ENCODE assay signal across 8 mouse cellular contexts in genomic region chr17:10317186-10317585, GRCm38 (mm10). TPM values are rescaled to one million over a fixed set of nuclear protein-coding genes. Genes with fewer than 3 reads are reported as not detected.
DNase-seq lines count a peak whose midpoint lies in the region; ATAC-seq lines count a peak whose summit lies in the region.

No protein-coding gene starts in this region.

- 4% methylated on average over 4 of the region's 4 CpGs for WGBS in embryonic facial prominence, embryonic 15.5 days
- WGBS in hindbrain, embryonic 12.5 days: 3% methylated on average over 4 of the region's 4 CpGs
- WGBS in liver, embryonic 11.5 days: 7% methylated on average over 4 of the region's 4 CpGs
- 7% methylated on average over 4 of the region's 4 CpGs for WGBS in neural tube, embryonic 14.5 days

- peak overlapping the region; percentile 99 for H3K27ac ChIP-seq in embryonic facial prominence, embryonic 15.5 days (replicated peaks)
- peak overlapping the region; percentile 99 for H3K27ac ChIP-seq in hindbrain, embryonic 12.5 days
- H3K27ac ChIP-seq in liver, embryonic 11.5 days (ENCODE audit: low read depth, low read length): peak overlapping the region; percentile 97; the same call in 1 of the 2 replicates
- peak overlapping the region; percentile 98 for H3K27ac ChIP-seq in neural tube, embryonic 14.5 days (ENCODE audit: low read depth, low read length)

- H3K4me3 ChIP-seq in embryonic facial prominence, embryonic 15.5 days (replicated peaks): peak overlapping the region; percentile 89
- peak overlapping the region; percentile 91 for H3K4me3 ChIP-seq in hindbrain, embryonic 12.5 days
- peak overlapping the region; percentile 92 for H3K4me3 ChIP-seq in liver, embryonic 11.5 days (ENCODE audit: low read depth, low read length)
- peak overlapping the region; percentile 88 for H3K4me3 ChIP-seq in neural tube, embryonic 14.5 days (ENCODE audit: low read depth, low read length)

- ATAC-seq in embryonic facial prominence, embryonic 15.5 days (ENCODE audit: insufficient number of reproducible peaks, low FRiP score, low TSS enrichment, low read depth): no peak
- ATAC-seq in hindbrain, embryonic 12.5 days (ENCODE audit: low FRiP score): no peak
- ATAC-seq in liver, embryonic 11.5 days (replicated peaks; ENCODE audit: low FRiP score): no peak
- ATAC-seq in neural tube, embryonic 14.5 days (ENCODE audit: low read depth): no peak

- peaks cover 10% of the 10 kb centered on the region; the same call in 1 of the 2 replicates for H3K4me1 ChIP-seq in embryonic facial prominence, embryonic 15.5 days
- H3K4me1 ChIP-seq in hindbrain, embryonic 12.5 days: peaks cover 25% of the 10 kb centered on the region
- H3K4me1 ChIP-seq in liver, embryonic 11.5 days (replicated peaks; ENCODE audit: control insufficient read depth, insufficient read depth, low read length): peaks cover 17% of the 10 kb centered on the region
- peaks cover 17% of the 10 kb centered on the region for H3K4me1 ChIP-seq in neural tube, embryonic 14.5 days (ENCODE audit: control insufficient read depth, insufficient read depth, low read length)

- no peaks in the 10 kb centered on the region for H3K27me3 ChIP-seq in embryonic facial prominence, embryonic 15.5 days
- no peaks in the 10 kb centered on the region for H3K27me3 ChIP-seq in hindbrain, embryonic 12.5 days
- no peaks in the 10 kb centered on the region for H3K27me3 ChIP-seq in liver, embryonic 11.5 days (replicated peaks; ENCODE audit: control insufficient read depth, insufficient read depth, low read length)
- H3K27me3 ChIP-seq in neural tube, embryonic 14.5 days (ENCODE audit: control insufficient read depth, insufficient read depth, low read length): no peaks in the 10 kb centered on the region

- no peaks in the 10 kb centered on the region for H3K9me3 ChIP-seq in embryonic facial prominence, embryonic 15.5 days (replicated peaks)
- H3K9me3 ChIP-seq in hindbrain, embryonic 12.5 days (replicated peaks): no peaks in the 10 kb centered on the region
- no peaks in the 10 kb centered on the region for H3K9me3 ChIP-seq in liver, embryonic 11.5 days (ENCODE audit: control insufficient read depth, low read length)
- H3K9me3 ChIP-seq in neural tube, embryonic 14.5 days (ENCODE audit: control insufficient read depth, low read length): no peaks in the 10 kb centered on the region

- no peaks in the 10 kb centered on the region for H3K36me3 ChIP-seq in embryonic facial prominence, embryonic 15.5 days
- no peaks in the 10 kb centered on the region for H3K36me3 ChIP-seq in hindbrain, embryonic 12.5 days
- no peaks in the 10 kb centered on the region for H3K36me3 ChIP-seq in liver, embryonic 11.5 days (ENCODE audit: control insufficient read depth, insufficient read depth, low read length)
- H3K36me3 ChIP-seq in neural tube, embryonic 14.5 days (ENCODE audit: control insufficient read depth, insufficient read depth, low read length): no peaks in the 10 kb centered on the region

- H3K9ac ChIP-seq in embryonic facial prominence, embryonic 15.5 days: peak overlapping the region; percentile 87; the same call in 1 of the 2 replicates
- peak overlapping the region; percentile 99 for H3K9ac ChIP-seq in hindbrain, embryonic 12.5 days
- peak overlapping the region; percentile 94 for H3K9ac ChIP-seq in liver, embryonic 11.5 days (ENCODE audit: low read depth, low read length)
- peak overlapping the region; percentile 97 for H3K9ac ChIP-seq in neural tube, embryonic 14.5 days (replicated peaks; ENCODE audit: low read depth, low read length)

- peak; percentile 57 for DNase-seq in right cerebral cortex, adult 18-20 months
- DNase-seq in right cerebral cortex, postnatal 36 days (ENCODE audit: low spot score in 2 of 2): no peak
- peak; percentile 79 for DNase-seq in adrenal gland, postnatal 10 days
- DNase-seq in liver, embryonic 11.5 days (ENCODE audit: low spot score): no peak
- DNase-seq in gastrocnemius, postnatal 36 days: no peak

- H3K4me2 ChIP-seq in embryonic facial prominence, embryonic 15.5 days (replicated peaks): peak overlapping the region; percentile 52
- peak overlapping the region; percentile 57 for H3K4me2 ChIP-seq in hindbrain, embryonic 12.5 days (replicated peaks)
- peak overlapping the region; percentile 80 for H3K4me2 ChIP-seq in liver, embryonic 11.5 days
- H3K4me2 ChIP-seq in neural tube, embryonic 14.5 days (ENCODE audit: low read depth, low read length): peak overlapping the region; percentile 55

- intact Hi-C loops in gastrocnemius, postnatal 36 days (cut with DNase I): loop anchor here (5.0 to 10.0 kb wide), 3 partner anchors 312 to 1152 kb away; no protein-coding TSS in a partner anchor

RNA-seq across cellular contexts. Expression of gene Qk, which starts 2.5 kb away (rescaled TPM):
- 100 to 1,000 TPM; 239 to 282 TPM for total RNA-seq in adrenal gland, postnatal 10 days (2021)
- polyA plus RNA-seq in embryonic facial prominence, embryonic 15.5 days (2015; fragmentation: Nextera tagmentation; extraction: Ambion mirVana): 27.4 and 29.2 TPM in 2 replicates
- 46.8 and 52.4 TPM in 2 replicates for polyA plus RNA-seq in hindbrain, embryonic 12.5 days (2016; fragmentation: Nextera tagmentation; extraction: Ambion mirVana)
- 18.2 and 20.3 TPM in 2 replicates for polyA plus RNA-seq in liver, embryonic 11.5 days (2014; fragmentation: Nextera tagmentation; extraction: Ambion mirVana)
- polyA plus RNA-seq in neural tube, embryonic 14.5 days (2014; fragmentation: Nextera tagmentation; extraction: Ambion mirVana): 64.6 and 70.0 TPM in 2 replicates
- 100 to 1,000 TPM; 212 to 251 TPM for total RNA-seq in gastrocnemius, postnatal 36 days (2021)

Comparison
In these comparisons a context has a peak if more than half of its experiments do, and no peak if none do; other contexts are left out.
1. DNase-seq: peak in right cerebral cortex, adult 18-20 months (single experiment) and adrenal gland, postnatal 10 days (single experiment); none in right cerebral cortex, postnatal 36 days (0 of 2), liver, embryonic 11.5 days (single experiment) and gastrocnemius, postnatal 36 days (0 of 2).
2. Peak in every context shown above with its lines, with median percentiles within 50 percentile points of each other: H3K27ac ChIP-seq, H3K4me2 ChIP-seq, H3K4me3 ChIP-seq and H3K9ac ChIP-seq.